Mouse (Mus musculus) ES-E14 (cell line): ENCODE data around the gene Lrp1. TPM values are rescaled to one million over a fixed set of nuclear protein-coding genes. Genes with fewer than 3 reads are reported as not detected.

Experiments used
- DNase-seq: peaks from one replicate; pipeline ENCODE4 v3.0.0-alpha.2; 2013; ENCODE audit warnings: low read depth, low spot score
- H3K27ac ChIP-seq: 2 replicates; pipeline ENCODE4 v1.5.1; 2012; ENCODE audit warnings: low read depth, mild to moderate bottlenecking, low read length, moderate library complexity, mixed read lengths; ENCODE audit not compliant: poor library complexity, insufficient read depth, severe bottlenecking
- H3K36me3 ChIP-seq: 2 replicates; pipeline ENCODE4 v1.6.1; 2012; ENCODE audit warnings: mild to moderate bottlenecking, low read length, moderate library complexity, mixed read lengths; ENCODE audit not compliant: control insufficient read depth, poor library complexity, insufficient read depth, severe bottlenecking
- H3K4me1 ChIP-seq, 2 experiments: fragments of 150-350 bp in 1 of 2; sonication (generic) in 1 of 2; 2 replicates each; pipeline ENCODE4 v1.6.1; 2012; ENCODE audit warnings: low read length in 2 of 2, mild to moderate bottlenecking in 1 of 2, mixed read lengths in 1 of 2; ENCODE audit not compliant: control insufficient read depth in 2 of 2, insufficient read depth in 2 of 2, poor library complexity in 1 of 2
- H3K4me3 ChIP-seq, 2 experiments: fragments of 150-350 bp in 1 of 2; sonication (generic) in 1 of 2; 2 replicates each; pipeline ENCODE4 v1.5.1; 2012; ENCODE audit warnings: low read length in 2 of 2, low read depth in 1 of 2, mild to moderate bottlenecking in 1 of 2, mixed read lengths in 1 of 2; ENCODE audit not compliant: insufficient read depth in 1 of 2, poor library complexity in 1 of 2, severe bottlenecking in 1 of 2
- H3K9ac ChIP-seq: 2 replicates; pipeline ENCODE4 v1.6.1; 2012; ENCODE audit warnings: low read depth, mild to moderate bottlenecking, low read length, mixed read lengths; ENCODE audit not compliant: poor library complexity, insufficient read depth, severe bottlenecking
- H3K9me3 ChIP-seq: fragments of 150-350 bp; sonication (generic); 2 replicates; pipeline ENCODE4 v1.6.1; 2012; ENCODE audit warnings: low read depth, mild to moderate bottlenecking, low read length; ENCODE audit not compliant: control insufficient read depth, insufficient read depth
- CHD2 ChIP-seq: IDR thresholded peaks from 2 replicates; pipeline ENCODE4 v1.6.1; 2014; ENCODE audit warnings: mild to moderate bottlenecking, low read depth, low read length, inconsistent platforms
- HCFC1 ChIP-seq: IDR thresholded peaks from 2 replicates; pipeline ENCODE4 v1.6.1; 2012; ENCODE audit warnings: low read length, inconsistent platforms, borderline replicate concordance; ENCODE audit not compliant: insufficient read depth
- MAFK ChIP-seq: IDR thresholded peaks from 2 replicates; pipeline ENCODE4 v1.6.1; 2014; ENCODE audit warnings: mild to moderate bottlenecking, low read depth, low read length, inconsistent platforms; ENCODE audit not compliant: insufficient read depth
- ZC3H11A ChIP-seq: IDR thresholded peaks from 2 replicates; pipeline ENCODE4 v1.6.1; 2012; ENCODE audit warnings: low read depth, mild to moderate bottlenecking, inconsistent platforms, low read length, borderline replicate concordance
- ZNF384 ChIP-seq: IDR thresholded peaks from 2 replicates; pipeline ENCODE4 v1.6.1; 2012; ENCODE audit warnings: low read depth, low read length, inconsistent platforms
- in situ Hi-C, 2 experiments: fragments of 600-800 bp; cut with MboI; formaldehyde crosslinking; loops; one replicate each; pipeline ENCODE4 v1.15.1; 2025; ENCODE audit warnings: low sequenced_read_pairs in 2 of 2, inconsistent platforms in 1 of 2; ENCODE audit not compliant: unreplicated experiment in 2 of 2
- total RNA-seq: library from RNA; depleted of rRNA; stranded (reverse); fragments of 300-350 nt; gene quantifications from 2 replicates; pipeline ENCODE4 v1.2.3, GENCODE M21; 2012

Gene Lrp1
- total RNA-seq, 1 experiment, result 69.6 TPM

- no peak overlapping the region for H3K9ac ChIP-seq
- H3K36me3 ChIP-seq, result no peaks in the 10 kb centered on the region
- no peaks in the 10 kb centered on the region; the same call in 1 of the 2 replicates for H3K9me3 ChIP-seq
- in situ Hi-C loops, result no loop called here
- no peak for TF ChIP-seq ZNF384
- TF ChIP-seq HCFC1, result no peak
- no peak for TF ChIP-seq MAFK
- TF ChIP-seq ZC3H11A, result no peak
- TF ChIP-seq CHD2, result no peak
- no peak for DNase-seq
- H3K4me1 ChIP-seq, result 0 out of 4 replicates have a peak, but pooled peaks cover 0 to 1% of the 10 kb centered on the region in 2 experiments
- no peak overlapping the region for H3K4me3 ChIP-seq
- no peak overlapping the region for H3K27ac ChIP-seq
Observed at GRCm38 (mm10) chr10:127626433-127626832, 5.5 kb upstream of the Lrp1 start.

DNA sequence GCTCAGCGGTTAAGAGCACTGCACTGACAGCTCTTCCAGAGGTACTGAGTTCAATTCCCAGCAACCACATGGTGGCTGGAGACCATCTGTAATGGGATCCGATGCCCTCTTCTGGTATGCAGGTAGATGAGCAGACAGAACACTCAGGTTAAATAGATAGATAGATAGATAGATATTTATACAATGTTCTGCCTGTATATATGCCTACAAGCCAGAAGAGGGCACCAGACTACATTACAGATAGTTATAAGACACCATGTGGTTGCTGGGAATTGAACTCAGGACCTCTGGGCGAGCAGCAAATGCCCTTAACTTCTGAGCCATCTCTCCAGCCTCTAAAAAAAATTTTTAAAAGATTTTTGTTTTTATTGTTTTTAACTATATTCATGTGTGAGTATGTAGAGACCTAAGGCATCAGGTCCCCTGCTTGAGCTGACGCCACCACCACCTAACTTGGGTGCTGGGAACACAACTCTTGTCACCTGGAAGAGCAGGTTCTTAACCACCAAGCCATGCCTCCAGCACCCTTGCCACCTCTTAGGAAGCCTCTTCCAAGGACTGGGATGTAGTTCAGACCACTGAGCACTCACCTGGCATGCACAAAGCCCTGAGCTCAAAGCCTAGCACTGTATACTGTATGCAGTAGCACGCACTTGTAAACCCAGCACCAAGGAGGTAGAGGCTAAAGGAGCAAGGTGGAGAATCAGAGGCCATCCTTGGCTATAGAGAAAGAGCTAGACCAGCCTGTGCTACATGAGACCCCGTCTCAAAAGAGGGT lies 2.7 kb upstream of the Lrp1 start:
- TF ChIP-seq ZC3H11A (no peak), ZNF384 (no peak), MAFK (no peak), CHD2 (no peak), HCFC1 (no peak)
- Histone ChIP-seq H3K36me3 (no peaks in the 10 kb centered on the region), H3K4me1 (peaks cover 1 to 14% of the 10 kb centered on the region in 2 experiments; a peak in 2 of 4 replicates), H3K27ac (peak overlapping the region; percentile 19; the same call in 1 of the 2 replicates), H3K9me3 (no peaks in the 10 kb centered on the region; the same call in 1 of the 2 replicates), H3K4me3 (no peak overlapping the region), H3K9ac (no peak overlapping the region)
- no peak for DNase-seq
- in situ Hi-C loops, result no loop called here

DNA sequence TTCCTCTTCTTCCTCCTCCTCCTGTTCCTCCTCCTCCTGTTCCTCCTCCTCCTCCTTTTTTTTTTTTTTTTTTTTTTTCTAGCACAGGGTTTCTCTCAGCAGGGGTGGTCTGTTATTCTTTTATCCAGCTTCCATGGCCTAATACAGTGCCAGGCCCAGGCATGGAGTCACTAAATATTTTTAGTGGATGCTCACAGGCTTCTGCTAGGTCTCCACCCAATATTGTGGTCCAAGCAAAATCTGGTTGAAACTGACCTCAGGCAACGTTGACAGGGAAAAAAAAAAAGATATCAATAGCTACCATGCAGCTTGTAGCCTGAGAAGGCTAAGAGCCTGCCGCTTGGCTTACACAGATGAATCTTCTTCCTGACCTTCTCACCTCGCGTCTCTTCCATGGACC lies 1.7 kb upstream of the Lrp1 start:
- H3K4me3 ChIP-seq, result no peak overlapping the region
- no peak for DNase-seq
- no peak overlapping the region for H3K9ac ChIP-seq
- in situ Hi-C loops, result no loop called here
- no peak overlapping the region for H3K27ac ChIP-seq
- no peaks in the 10 kb centered on the region for H3K36me3 ChIP-seq
- peaks cover 1 to 14% of the 10 kb centered on the region in 2 experiments; a peak in 2 of 4 replicates for H3K4me1 ChIP-seq
- TF ChIP-seq MAFK (no peak), ZNF384 (no peak), CHD2 (no peak), ZC3H11A (no peak), HCFC1 (no peak)
- H3K9me3 ChIP-seq, result no peaks in the 10 kb centered on the region; the same call in 1 of the 2 replicates

DNA sequence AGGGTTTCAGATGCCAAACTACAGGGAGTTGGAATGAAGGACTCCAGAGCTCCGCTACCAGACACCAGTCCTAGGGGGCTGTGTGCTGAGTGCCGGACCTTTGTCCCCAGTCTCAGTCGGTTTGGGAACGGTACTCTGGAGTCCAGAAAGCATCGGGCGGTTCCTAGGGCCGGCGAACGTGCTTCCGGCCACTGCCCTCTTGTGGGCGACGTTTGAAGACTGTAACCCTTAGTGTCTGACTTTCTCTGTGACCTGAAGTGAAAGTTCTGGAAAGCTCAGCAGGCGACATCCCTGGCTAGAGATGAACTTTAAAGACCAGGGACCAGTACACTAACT lies 1.1 kb upstream of the Lrp1 start:
- Histone ChIP-seq H3K4me1 (peaks cover 1 to 14% of the 10 kb centered on the region in 2 experiments; a peak in 2 of 4 replicates), H3K27ac (no peak overlapping the region), H3K9ac (no peak overlapping the region; the same call in 1 of the 2 replicates), H3K9me3 (no peaks in the 10 kb centered on the region; the same call in 1 of the 2 replicates), H3K36me3 (no peaks in the 10 kb centered on the region), H3K4me3 (peak overlapping the region; percentile 63 to 72)
- in situ Hi-C loops, result no loop called here
- no peak for DNase-seq
- TF ChIP-seq CHD2 (no peak), HCFC1 (no peak), ZC3H11A (no peak), MAFK (no peak), ZNF384 (no peak)
